Mouse (Mus musculus): ENCODE measurements at regions not wholly inside any gene's neighbourhood (a gene's known extent, or its start where the extent isn't known, plus 50 kb on each side); places are given as distances from the start of the nearest gene placed in this dataset.

DNA sequence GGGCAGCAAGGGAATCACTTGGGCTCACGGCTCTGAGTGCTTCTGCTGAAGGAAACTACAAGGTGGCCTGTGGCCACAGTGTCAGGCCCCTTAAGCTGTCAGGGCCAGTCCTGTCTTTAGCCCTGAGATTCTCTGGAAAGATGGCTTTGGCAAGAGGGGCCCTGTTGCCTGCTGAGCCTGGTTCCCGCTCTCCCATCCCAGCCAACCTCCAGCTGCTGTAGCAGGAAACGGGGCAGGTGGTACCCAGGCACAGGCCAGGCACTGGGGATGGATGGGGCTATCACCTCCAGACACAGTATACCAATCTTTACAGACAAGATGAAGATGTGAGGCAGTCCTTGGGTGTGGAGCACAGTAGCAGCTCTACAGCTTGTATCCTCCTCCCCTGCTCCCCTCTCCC, 54.6 kb upstream of the Otos start:
- intact Hi-C loops (cut with DNase I), result loop anchor here (5.0 kb wide), 1 partner anchor 84 kb away; no protein-coding TSS in a partner anchor
- H3K4me3 ChIP-seq, result peak overlapping the region; percentile 45
- DNase-seq, result peak; percentile 28
- no peak for TF ChIP-seq CTCF (IDR thresholded peaks at IDR 0.05)
- H3K27ac ChIP-seq, result peak overlapping the region; percentile 93

DNA sequence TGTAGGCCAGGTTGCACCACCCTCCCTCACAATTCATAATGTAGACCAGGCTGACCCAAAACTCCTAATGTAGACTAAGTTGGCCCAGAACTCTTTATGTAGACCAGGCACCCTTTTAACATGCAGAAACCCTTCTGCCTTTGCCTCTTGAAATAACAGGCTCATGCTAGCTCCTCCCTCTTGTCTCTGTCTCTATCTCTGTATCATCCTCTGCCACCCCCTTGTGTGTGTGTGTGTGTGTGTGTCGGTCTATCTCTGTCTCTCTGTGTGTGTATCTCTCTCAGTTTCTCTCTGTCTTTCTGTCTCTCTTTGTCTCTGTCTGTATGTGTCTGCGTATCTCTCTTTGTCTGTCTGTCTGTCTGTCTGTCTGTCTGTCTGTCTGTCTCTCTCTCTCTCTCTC, 51.5 kb upstream of the Otos start:
- peak overlapping the region; percentile 87 for H3K27ac ChIP-seq
- DNase-seq, result no peak

DNA sequence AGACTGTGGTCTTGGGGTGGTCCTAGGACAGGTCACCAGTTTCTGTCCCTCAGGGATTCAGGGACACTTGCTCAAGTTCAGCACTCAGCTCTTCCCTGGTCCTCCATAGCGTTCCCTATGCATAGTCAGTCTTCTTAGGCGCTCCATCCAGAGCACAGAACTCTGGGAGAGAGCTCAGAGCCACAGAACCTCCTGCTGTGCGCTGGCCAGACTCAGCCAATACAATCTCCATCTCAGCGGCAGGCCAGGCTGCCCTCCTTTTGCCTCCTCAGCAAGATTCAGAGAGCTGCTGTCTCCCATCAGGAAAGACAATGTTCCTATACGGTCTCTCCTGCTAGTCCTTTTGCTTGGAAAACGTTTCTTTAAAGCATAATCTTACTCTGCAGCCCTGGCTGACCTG, 51.1 kb upstream of the Otos start:
- H3K27ac ChIP-seq, result peak overlapping the region; percentile 87
- DNase-seq, result peak; percentile 18
- intact Hi-C loops (cut with DNase I), result loop anchor here (2.0 to 5.0 kb wide), 2 partner anchors 75 to 88 kb away; no protein-coding TSS in a partner anchor
- TF ChIP-seq CTCF (IDR thresholded peaks at IDR 0.05), result no peak
- no peak overlapping the region for H3K4me3 ChIP-seq

More for the DNA sequence above, 51.5 kb upstream of the Otos start:
- intact Hi-C loops (cut with DNase I), result loop anchor here (5.0 kb wide), 1 partner anchor 87 kb away; no protein-coding TSS in a partner anchor
- no peak for TF ChIP-seq CTCF (IDR thresholded peaks at IDR 0.05)
- no peak overlapping the region for H3K4me3 ChIP-seq

DNA sequence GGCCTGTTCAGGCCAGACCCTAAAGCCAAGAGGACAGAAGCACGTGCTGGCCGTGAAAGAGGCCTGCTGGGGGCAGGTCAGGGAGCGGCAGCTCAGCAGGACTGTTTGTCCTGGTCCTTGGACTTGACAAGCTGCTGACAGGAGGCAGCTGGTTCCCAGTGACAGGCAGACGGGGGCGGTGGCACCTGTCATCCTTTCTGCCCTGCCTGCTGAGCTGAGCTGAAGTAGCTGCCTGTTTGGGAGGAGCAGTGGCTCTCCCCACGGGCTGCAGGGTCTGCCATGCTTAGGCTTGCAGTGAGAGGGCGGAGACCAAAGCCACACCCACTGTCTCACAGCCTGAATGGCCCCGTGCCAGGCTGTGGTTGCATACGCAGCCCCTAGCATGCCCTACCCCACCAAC, 50.4 kb upstream of the Otos start:
- no peak; the same call in 1 of the 2 replicates for TF ChIP-seq CTCF (IDR thresholded peaks at IDR 0.05)
- Histone ChIP-seq H3K27ac (peak overlapping the region; percentile 87), H3K4me3 (no peak overlapping the region)
- peak; percentile 88 for DNase-seq
- intact Hi-C loops (cut with DNase I), result loop anchor here (2.0 kb wide), 1 partner anchor 76 kb away; no protein-coding TSS in a partner anchor

DNA sequence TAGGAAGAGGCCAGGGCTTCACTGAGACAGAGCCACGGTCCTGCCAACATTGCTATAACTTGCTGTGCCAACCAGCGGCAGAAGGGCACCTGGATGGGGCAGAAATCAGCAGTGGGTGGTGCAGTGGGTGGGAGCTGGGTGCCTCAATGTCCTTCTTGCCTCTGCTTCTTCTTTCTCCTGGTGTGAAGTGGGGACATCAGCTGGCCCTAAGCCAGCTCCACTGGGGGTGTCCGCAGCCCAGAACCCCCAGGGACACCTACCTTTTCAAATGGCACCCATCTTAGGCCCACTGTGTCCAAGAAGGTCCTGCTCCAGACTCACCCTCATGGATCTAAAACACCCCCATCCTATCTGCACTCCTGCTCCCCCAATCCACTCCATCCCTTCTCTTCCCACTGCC, 49.9 kb upstream of the Otos start:
- peak; percentile 27 for DNase-seq
- intact Hi-C loops (cut with DNase I), result loop anchor here (1.0 to 2.0 kb wide), 2 partner anchors 76 to 136 kb away; no protein-coding TSS in a partner anchor
- no peak for TF ChIP-seq CTCF (IDR thresholded peaks at IDR 0.05)
- Histone ChIP-seq H3K27ac (peak overlapping the region; percentile 87), H3K4me3 (no peak overlapping the region)

All from gastrocnemius, adult 2 months (tissue).